Mouse (Mus musculus) lung, adult 2 months (tissue): ENCODE results near the gene Arhgap10.

Experiments used
- CTCF ChIP-seq: fragments of 200-500 bp; IDR thresholded peaks from 2 replicates; pipeline ENCODE4 v1.5.1; 2011; ENCODE audit warnings: mild to moderate bottlenecking, low read length, control low read depth; ENCODE audit not compliant: insufficient read depth
- POLR2A ChIP-seq: fragments of 200-500 bp; IDR thresholded peaks from 2 replicates; pipeline ENCODE4 v1.6.1; 2011; ENCODE audit warnings: low read depth, mild to moderate bottlenecking, control low read depth, low read length, borderline replicate concordance; ENCODE audit errors: extremely low read depth

DNA sequence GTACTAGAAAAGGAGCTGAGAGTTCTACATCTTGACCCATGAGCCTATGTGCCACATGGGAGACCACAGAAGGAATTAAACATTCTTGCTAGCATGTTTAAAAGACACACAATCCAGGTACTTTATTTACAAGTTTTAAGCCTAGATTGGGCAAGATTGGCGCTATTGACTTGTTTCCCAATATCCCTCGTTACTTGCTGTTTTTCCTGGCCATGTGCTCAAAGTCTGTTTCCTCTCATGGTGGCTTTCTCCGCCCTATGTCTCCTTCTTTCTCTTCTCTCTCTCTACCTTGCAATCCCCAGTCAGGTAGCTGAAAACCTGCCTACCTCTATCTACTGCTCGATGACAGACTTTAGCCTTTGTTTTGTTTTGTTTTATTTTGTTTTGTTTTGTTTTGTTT lies 27.9 kb upstream of the Arhgap10 start:
- no peak for TF ChIP-seq CTCF
- TF ChIP-seq POLR2A = no peak
